Mouse (Mus musculus) forebrain, embryonic 12.5 days (tissue): Measurements from ENCODE around the gene Cyfip2. TPM values are rescaled to one million over a fixed set of nuclear protein-coding genes. Genes with fewer than 3 reads are reported as not detected.
A peak's percentile ranks its signal among the peaks of the same experiment; 100 is the strongest.

Source experiments
- ATAC-seq: fragments of 200-750 bp; cut with Nextera tagmentation; 2 replicates; pipeline ENCODE4 v1.8.0; 2017; ENCODE audit warnings: moderate TSS enrichment; ENCODE audit not compliant: low FRiP score
- H3K27ac ChIP-seq: fragments of 300-500 bp; sonication (generic); 2 replicates; pipeline ENCODE4 v1.5.1; 2016; ENCODE audit warnings: mild to moderate bottlenecking
- H3K27me3 ChIP-seq: fragments of 300-500 bp; sonication (generic); 2 replicates; pipeline ENCODE4 v1.6.1; 2016; ENCODE audit warnings: mild to moderate bottlenecking
- H3K36me3 ChIP-seq: fragments of 300-500 bp; sonication (generic); replicated peaks from 2 replicates; pipeline ENCODE4 v1.6.1; 2016; ENCODE audit warnings: mild to moderate bottlenecking
- H3K4me1 ChIP-seq: fragments of 300-500 bp; sonication (generic); 2 replicates; pipeline ENCODE4 v1.6.1; 2016
- H3K4me2 ChIP-seq: fragments of 300-500 bp; sonication (generic); 2 replicates; pipeline ENCODE4 v1.6.1; 2016; ENCODE audit warnings: mild to moderate bottlenecking, moderate library complexity
- H3K4me3 ChIP-seq: fragments of 300-500 bp; sonication (generic); replicated peaks from 2 replicates; pipeline ENCODE4 v1.5.1; 2016; ENCODE audit warnings: mild to moderate bottlenecking
- H3K9ac ChIP-seq: fragments of 300-500 bp; sonication (generic); 2 replicates; pipeline ENCODE4 v1.6.1; 2016; ENCODE audit warnings: mild to moderate bottlenecking
- H3K9me3 ChIP-seq: fragments of 300-500 bp; sonication (generic); 2 replicates; pipeline ENCODE4 v1.6.1; 2016
- WGBS: fragments of 180-500 bp; shearing (Covaris S2); methylation state at CpG from one replicate; pipeline ENCODE4 v1.1.7; 2016; 5-methylcytosine and 5-hydroxymethylcytosine counted together
- polyA plus RNA-seq: library from polyadenylated mRNA; unstranded; fragments of >200 nt; fragmentation: Nextera tagmentation; extraction: Ambion mirVana; gene quantifications from 2 replicates; pipeline ENCODE4 v1.2.1, GENCODE M21; 2016

The Cyfip2 gene
- polyA plus RNA-seq, 1 experiment from 2014 or later: 55.7 TPM

GRCm38 (mm10) chr11:46216669-46217068 lies 96.0 kb downstream of the Cyfip2 start:
- Histone ChIP-seq H3K9ac (no peak overlapping the region), H3K27ac (no peak overlapping the region), H3K9me3 (no peaks in the 10 kb centered on the region), H3K4me1 (peaks cover 21% of the 10 kb centered on the region), H3K36me3 (peaks cover 21% of the 10 kb centered on the region), H3K4me3 (no peak overlapping the region), H3K27me3 (no peaks in the 10 kb centered on the region), H3K4me2 (no peak overlapping the region)
- WGBS: 76% methylated on average over 7 of the region's 7 CpGs
- no peak for ATAC-seq

- no peak overlapping the region for H3K9ac ChIP-seq
- WGBS: 23% methylated on average over 3 of the region's 3 CpGs
- no peaks in the 10 kb centered on the region for H3K9me3 ChIP-seq
- H3K36me3 ChIP-seq: peaks cover 7% of the 10 kb centered on the region; the same call in 1 of the 2 replicates
- peaks cover 25% of the 10 kb centered on the region for H3K4me1 ChIP-seq
- no peak overlapping the region for H3K4me3 ChIP-seq
- peak; percentile 67 for ATAC-seq
- H3K4me2 ChIP-seq: no peak overlapping the region
- no peaks in the 10 kb centered on the region for H3K27me3 ChIP-seq
- peak overlapping the region; percentile 61; the same call in 1 of the 2 replicates for H3K27ac ChIP-seq
Observed at GRCm38 (mm10) chr11:46215354-46215753, 97.3 kb downstream of the Cyfip2 start.

DNA sequence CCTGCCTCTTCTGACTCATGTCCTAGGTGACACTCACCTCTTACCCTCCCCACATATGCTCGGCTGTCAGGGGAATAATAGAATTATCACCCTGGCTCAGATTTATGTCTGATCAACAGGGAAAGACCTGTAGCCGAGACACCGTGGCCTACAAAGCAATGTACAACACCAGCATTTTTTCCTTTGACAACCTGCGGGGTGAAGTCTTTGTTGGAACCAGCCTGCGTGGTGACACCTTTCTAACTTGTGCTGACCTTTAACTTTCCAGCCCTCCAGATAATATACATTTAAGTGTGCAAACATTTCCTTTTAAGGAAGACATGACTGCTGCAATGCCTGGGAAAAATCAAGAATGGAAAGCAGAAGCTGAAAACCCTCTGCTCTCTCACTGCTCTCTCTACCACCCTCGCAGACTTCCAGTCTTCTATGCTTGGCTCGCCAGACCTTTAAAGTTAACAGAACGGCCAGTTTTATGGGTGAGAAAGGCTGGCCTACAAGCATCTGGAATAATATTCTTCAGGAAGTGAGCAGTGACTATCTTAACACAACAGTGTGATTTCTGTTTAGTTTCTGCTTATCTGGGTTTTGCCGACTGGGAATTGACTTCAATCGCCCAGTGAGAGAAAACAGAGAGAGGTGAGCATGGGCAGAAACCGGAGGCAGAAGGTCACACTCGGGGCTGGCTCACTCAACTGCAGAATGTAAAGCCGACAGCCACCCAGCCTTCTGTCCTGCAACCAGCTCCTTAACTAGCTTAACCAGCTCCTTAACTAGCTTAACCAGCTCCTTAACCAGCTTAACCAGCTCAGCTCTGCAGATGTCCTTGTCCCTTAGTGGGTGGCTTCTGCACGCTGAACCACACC lies 98.1 kb downstream of the Cyfip2 start:
- WGBS: 82% methylated on average over 14 of the region's 14 CpGs
- no peak for ATAC-seq

GRCm38 (mm10) chr11:46213844-46214243 lies 98.8 kb downstream of the Cyfip2 start:
- Histone ChIP-seq H3K27ac (0 out of 2 replicates have a peak overlapping the region, but pooled peaks have one; percentile 36), H3K27me3 (no peaks in the 10 kb centered on the region), H3K36me3 (peaks cover 6% of the 10 kb centered on the region; the same call in 1 of the 2 replicates), H3K4me2 (no peak overlapping the region), H3K9ac (no peak overlapping the region), H3K4me1 (peaks cover 22% of the 10 kb centered on the region), H3K4me3 (no peak overlapping the region), H3K9me3 (no peaks in the 10 kb centered on the region)
- WGBS: 89% methylated on average over 5 of the region's 5 CpGs
- ATAC-seq: no peak

More for the DNA sequence above, 98.1 kb downstream of the Cyfip2 start:
- Histone ChIP-seq H3K4me2 (no peak overlapping the region), H3K36me3 (peaks cover 5% of the 10 kb centered on the region; the same call in 1 of the 2 replicates), H3K4me3 (no peak overlapping the region), H3K27me3 (no peaks in the 10 kb centered on the region), H3K27ac (0 out of 2 replicates have a peak overlapping the region, but pooled peaks have one; percentile 36), H3K9ac (no peak overlapping the region), H3K9me3 (no peaks in the 10 kb centered on the region), H3K4me1 (peaks cover 26% of the 10 kb centered on the region)

DNA sequence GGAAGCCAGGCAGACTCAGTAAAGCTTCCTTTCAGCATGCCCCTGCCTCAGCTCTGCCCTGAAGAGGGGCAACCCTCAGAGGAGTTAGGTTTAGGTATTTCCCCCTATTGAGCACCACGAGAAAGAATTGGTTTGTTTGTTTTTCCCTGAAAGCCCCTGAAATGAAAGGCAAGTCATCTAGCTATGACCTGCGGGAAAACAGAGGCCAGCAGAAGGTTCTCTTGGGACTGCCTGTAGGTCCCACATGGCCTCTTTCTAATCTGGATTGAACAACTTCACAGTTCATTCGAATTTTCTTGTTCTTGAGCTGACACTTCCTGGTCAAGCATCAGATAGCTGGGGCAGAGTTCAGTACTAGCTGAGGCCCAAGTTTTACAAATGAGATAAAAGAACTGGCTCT lies 100.8 kb downstream of the Cyfip2 start:
- Histone ChIP-seq H3K9me3 (no peaks in the 10 kb centered on the region), H3K4me3 (no peak overlapping the region), H3K9ac (no peak overlapping the region), H3K27ac (no peak overlapping the region), H3K4me2 (no peak overlapping the region), H3K27me3 (no peaks in the 10 kb centered on the region), H3K36me3 (peaks cover 23% of the 10 kb centered on the region), H3K4me1 (peaks cover 12% of the 10 kb centered on the region)
- WGBS: 43% methylated on average over 3 of the region's 3 CpGs
- no peak for ATAC-seq

- Histone ChIP-seq H3K9me3 (no peaks in the 10 kb centered on the region), H3K27me3 (no peaks in the 10 kb centered on the region), H3K4me3 (no peak overlapping the region), H3K27ac (no peak overlapping the region), H3K4me1 (peaks cover 12% of the 10 kb centered on the region), H3K9ac (no peak overlapping the region), H3K4me2 (no peak overlapping the region), H3K36me3 (peaks cover 38% of the 10 kb centered on the region)
- 17% methylated on average over 2 of the region's 2 CpGs for WGBS
- ATAC-seq: no peak
Observed at GRCm38 (mm10) chr11:46209884-46210283, 102.8 kb downstream of the Cyfip2 start.

GRCm38 (mm10) chr11:46205639-46206409 lies 106.8 kb downstream of the Cyfip2 start:
- 77% methylated on average over 17 of the region's 17 CpGs for WGBS
- no peak overlapping the region for H3K4me3 ChIP-seq
- peaks cover 6% of the 10 kb centered on the region; the same call in 1 of the 2 replicates for H3K4me1 ChIP-seq
- no peak overlapping the region for H3K4me2 ChIP-seq
- no peak overlapping the region for H3K9ac ChIP-seq
- no peaks in the 10 kb centered on the region for H3K9me3 ChIP-seq
- H3K27me3 ChIP-seq: no peaks in the 10 kb centered on the region
- H3K36me3 ChIP-seq: peaks cover 57% of the 10 kb centered on the region
- ATAC-seq: no peak
- H3K27ac ChIP-seq: no peak overlapping the region

DNA sequence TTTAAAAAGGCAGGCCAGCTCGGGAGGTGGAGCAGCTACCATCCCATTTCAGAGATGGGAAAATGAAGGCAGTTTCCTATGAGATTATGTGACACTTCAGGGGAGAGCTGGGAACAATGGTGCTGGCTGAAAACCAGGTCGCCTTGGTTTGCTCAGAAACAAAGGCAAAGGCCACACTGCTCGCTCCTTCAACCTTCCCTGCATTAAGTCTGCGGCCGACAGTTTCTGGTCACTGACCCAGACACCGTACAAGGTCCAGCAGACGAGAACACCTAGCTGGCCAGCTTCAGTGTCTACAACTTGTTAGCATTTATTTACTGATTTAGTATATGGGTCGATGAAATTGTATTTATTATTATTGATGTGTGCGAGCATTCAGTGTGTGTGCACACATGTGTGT lies 107.8 kb downstream of the Cyfip2 start:
- Histone ChIP-seq H3K36me3 (peaks cover 67% of the 10 kb centered on the region), H3K4me3 (no peak overlapping the region), H3K9ac (no peak overlapping the region), H3K27ac (no peak overlapping the region), H3K9me3 (no peaks in the 10 kb centered on the region), H3K4me2 (no peak overlapping the region), H3K4me1 (peaks cover 2% of the 10 kb centered on the region; the same call in 1 of the 2 replicates), H3K27me3 (no peaks in the 10 kb centered on the region)
- 87% methylated on average over 9 of the region's 9 CpGs for WGBS
- ATAC-seq: no peak

DNA sequence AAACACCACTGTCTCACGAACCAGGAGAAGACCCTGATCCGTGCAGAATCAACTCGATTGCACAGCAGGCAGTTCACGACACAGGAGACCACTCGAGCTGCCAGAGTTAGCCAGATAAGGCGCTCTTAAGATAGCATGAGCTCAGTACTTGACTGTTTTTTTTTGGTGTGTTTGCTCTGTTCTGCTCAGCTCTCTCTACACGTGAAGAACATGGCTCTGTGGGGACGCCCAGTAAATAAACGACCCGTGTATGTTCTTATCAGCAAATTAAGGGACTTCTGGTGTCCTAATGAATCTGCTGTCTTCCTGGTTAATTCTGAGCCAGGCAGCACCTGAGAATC lies 110.1 kb downstream of the Cyfip2 start:
- H3K4me2 ChIP-seq: no peak overlapping the region
- H3K4me1 ChIP-seq: no peaks in the 10 kb centered on the region
- H3K36me3 ChIP-seq: peaks cover 75% of the 10 kb centered on the region
- ATAC-seq: no peak
- H3K27ac ChIP-seq: no peak overlapping the region
- no peak overlapping the region for H3K9ac ChIP-seq
- H3K27me3 ChIP-seq: no peaks in the 10 kb centered on the region
- no peak overlapping the region for H3K4me3 ChIP-seq
- WGBS: 78% methylated on average over 10 of the region's 10 CpGs
- no peaks in the 10 kb centered on the region for H3K9me3 ChIP-seq

- 78% methylated on average over 20 of the region's 20 CpGs for WGBS
- ATAC-seq: no peak
- H3K36me3 ChIP-seq: peaks cover 74% of the 10 kb centered on the region
- no peak overlapping the region for H3K4me3 ChIP-seq
- no peak overlapping the region for H3K4me2 ChIP-seq
- no peak overlapping the region for H3K9ac ChIP-seq
- no peaks in the 10 kb centered on the region for H3K27me3 ChIP-seq
- H3K27ac ChIP-seq: no peak overlapping the region
- no peaks in the 10 kb centered on the region for H3K4me1 ChIP-seq
- no peaks in the 10 kb centered on the region for H3K9me3 ChIP-seq
Observed at GRCm38 (mm10) chr11:46201636-46202546, 110.8 kb downstream of the Cyfip2 start.

DNA sequence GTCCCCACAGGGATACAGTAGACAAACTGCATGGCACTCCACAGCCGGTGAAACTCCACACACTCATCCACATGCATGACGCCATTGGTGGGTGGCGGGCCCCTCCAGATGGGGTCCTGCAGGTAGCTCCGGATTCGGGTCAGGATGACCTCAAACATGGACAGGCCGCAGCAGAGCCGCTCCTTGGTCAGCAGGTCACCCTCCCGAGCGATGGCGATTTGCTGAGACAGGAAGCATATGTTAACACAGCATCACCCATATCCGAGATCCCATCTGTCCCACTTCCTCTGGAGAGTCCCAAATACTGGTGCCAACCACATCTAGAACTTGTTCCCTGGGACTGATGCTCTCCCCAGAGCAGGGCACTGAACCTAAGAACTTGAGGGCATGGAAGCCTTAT lies 112.0 kb downstream of the Cyfip2 start:
- H3K4me2 ChIP-seq: no peak overlapping the region
- H3K4me3 ChIP-seq: no peak overlapping the region
- no peak overlapping the region for H3K27ac ChIP-seq
- H3K27me3 ChIP-seq: no peaks in the 10 kb centered on the region
- H3K9ac ChIP-seq: no peak overlapping the region
- no peaks in the 10 kb centered on the region for H3K9me3 ChIP-seq
- WGBS: 95% methylated on average over 11 of the region's 11 CpGs
- ATAC-seq: no peak
- peaks cover 68% of the 10 kb centered on the region for H3K36me3 ChIP-seq
- H3K4me1 ChIP-seq: no peaks in the 10 kb centered on the region

GRCm38 (mm10) chr11:46194175-46194574 lies 118.5 kb downstream of the Cyfip2 start:
- Histone ChIP-seq H3K27me3 (no peaks in the 10 kb centered on the region), H3K36me3 (peaks cover 45% of the 10 kb centered on the region), H3K9ac (no peak overlapping the region), H3K4me2 (no peak overlapping the region), H3K9me3 (no peaks in the 10 kb centered on the region), H3K4me3 (no peak overlapping the region), H3K27ac (no peak overlapping the region), H3K4me1 (no peaks in the 10 kb centered on the region)
- WGBS: 82% methylated on average over 4 of the region's 4 CpGs
- ATAC-seq: no peak
